Mouse (Mus musculus): ENCODE measurements at regions not wholly inside any gene's neighbourhood (a gene's known extent, or its start where the extent isn't known, plus 50 kb on each side); places are given as distances from the start of the nearest gene placed in this dataset.

- DNase-seq (ENCODE audit: inconsistent ontology term), result no peak
These were observed 110.2 kb downstream of the Rybp start for GRCm38 (mm10) chr6:100176914-100177560.

GRCm38 (mm10) chr6:100170711-100171348 lies 116.5 kb downstream of the Rybp start:
- peak; percentile 90 for DNase-seq (ENCODE audit: inconsistent ontology term)

GRCm38 (mm10) chr6:100167321-100167720 lies 120.0 kb downstream of the Rybp start:
- no peak for DNase-seq (ENCODE audit: inconsistent ontology term)

- no peak for DNase-seq (ENCODE audit: inconsistent ontology term)
These were observed 121.5 kb downstream of the Rybp start for GRCm38 (mm10) chr6:100165746-100166145.

GRCm38 (mm10) chr6:100164162-100164561 lies 123.1 kb downstream of the Rybp start:
- DNase-seq (ENCODE audit: inconsistent ontology term), result no peak

- no peak for DNase-seq (ENCODE audit: inconsistent ontology term)
These were observed 123.5 kb downstream of the Rybp start for GRCm38 (mm10) chr6:100163814-100164130.

GRCm38 (mm10) chr6:100162961-100163813 lies 124.1 kb downstream of the Rybp start:
- DNase-seq (ENCODE audit: inconsistent ontology term), result peak; percentile 93

- DNase-seq (ENCODE audit: inconsistent ontology term), result no peak
These were observed 126.6 kb downstream of the Rybp start for GRCm38 (mm10) chr6:100160670-100161069.

GRCm38 (mm10) chr6:100159817-100160216 lies 127.5 kb downstream of the Rybp start:
- DNase-seq (ENCODE audit: inconsistent ontology term), result no peak

GRCm38 (mm10) chr6:100159246-100159645 lies 128.0 kb downstream of the Rybp start:
- DNase-seq (ENCODE audit: inconsistent ontology term), result no peak

GRCm38 (mm10) chr6:100157288-100157687 lies 130.0 kb downstream of the Rybp start:
- peak; percentile 35 for DNase-seq (ENCODE audit: inconsistent ontology term)

GRCm38 (mm10) chr6:100156163-100156562 lies 131.1 kb downstream of the Rybp start:
- DNase-seq (ENCODE audit: inconsistent ontology term), result no peak

GRCm38 (mm10) chr6:100155676-100156075 lies 131.6 kb downstream of the Rybp start:
- DNase-seq (ENCODE audit: inconsistent ontology term), result no peak

- DNase-seq (ENCODE audit: inconsistent ontology term), result no peak
These were observed 135.8 kb downstream of the Rybp start for GRCm38 (mm10) chr6:100151447-100151846.

GRCm38 (mm10) chr6:100150703-100151208 lies 136.5 kb downstream of the Rybp start:
- DNase-seq (ENCODE audit: inconsistent ontology term), result no peak

GRCm38 (mm10) chr6:100149458-100149852 lies 137.8 kb downstream of the Rybp start:
- no peak for DNase-seq (ENCODE audit: inconsistent ontology term)

GRCm38 (mm10) chr6:100148751-100149457 lies 138.4 kb downstream of the Rybp start:
- DNase-seq (ENCODE audit: inconsistent ontology term), result no peak

GRCm38 (mm10) chr6:100146360-100146935 lies 140.8 kb downstream of the Rybp start:
- no peak for DNase-seq (ENCODE audit: inconsistent ontology term)

GRCm38 (mm10) chr6:100145869-100146268 lies 141.4 kb downstream of the Rybp start:
- no peak for DNase-seq (ENCODE audit: inconsistent ontology term)

GRCm38 (mm10) chr6:100144544-100145287 lies 142.6 kb downstream of the Rybp start:
- DNase-seq (ENCODE audit: inconsistent ontology term), result no peak
